Mouse (Mus musculus) left cerebral cortex, adult 2 months (tissue): ENCODE measurements around the gene Sh3tc1. TPM values are rescaled to one million over a fixed set of nuclear protein-coding genes. Genes with fewer than 3 reads are reported as not detected.

ENCODE experiments used
- DNase-seq, 2 experiments: peaks; one replicate each; pipeline ENCODE4 v3.0.0; 2021 to 2022; ENCODE audit warnings: low spot score in 2 of 2, mixed read lengths in 1 of 2; ENCODE audit errors: extremely low spot score in 1 of 2
- H3K27ac ChIP-seq: fragments of 200-600 bp; 2 replicates; pipeline ENCODE4 v1.8.1; 2022
- H3K4me3 ChIP-seq: fragments of 200-600 bp; 2 replicates; pipeline ENCODE4 v1.8.1; 2022
- CTCF ChIP-seq: fragments of 200-600 bp; IDR thresholded peaks from 2 replicates; pipeline ENCODE4 v1.8.1; 2022; ENCODE audit warnings: antibody characterized with exemption, mild to moderate bottlenecking, moderate library complexity
- intact Hi-C: fragments of 180-260 bp; cut with DNase I; formaldehyde crosslinking; loops from one replicate; pipeline ENCODE4 v1.15.1; 2025
- total RNA-seq, 2 experiments: library from RNA; stranded (reverse); gene quantifications; 2 replicates each; pipeline ENCODE4 v1.2.3; 2021

Sh3tc1 gene
- total RNA-seq, 2 experiments from 2014 or later: 2.4 to 4.3 TPM

DNA sequence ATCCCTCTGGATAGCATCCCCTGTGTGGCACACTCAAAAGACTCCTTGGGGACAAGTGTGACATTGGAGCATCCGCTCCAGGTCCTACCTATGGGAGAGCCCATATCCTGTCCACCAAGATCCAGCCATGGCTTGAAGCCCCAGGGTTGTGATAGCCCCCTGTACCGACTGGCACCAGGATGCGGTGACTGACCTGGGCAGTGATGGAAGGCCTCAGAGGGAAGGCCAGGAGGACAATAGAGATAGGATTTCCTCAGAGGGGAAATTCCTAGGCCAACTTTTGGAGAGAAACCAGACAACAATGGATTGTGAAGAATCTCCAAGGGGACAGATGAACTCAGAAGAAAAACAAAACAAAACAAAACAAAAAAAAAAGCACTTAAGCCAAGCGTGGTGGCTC is 8.8 kb downstream of the Sh3tc1 start:
- intact Hi-C loops: no loop called here
- no peak overlapping the region for H3K27ac ChIP-seq
- TF ChIP-seq CTCF: no peak
- no peak overlapping the region for H3K4me3 ChIP-seq
- no peak for DNase-seq

DNA sequence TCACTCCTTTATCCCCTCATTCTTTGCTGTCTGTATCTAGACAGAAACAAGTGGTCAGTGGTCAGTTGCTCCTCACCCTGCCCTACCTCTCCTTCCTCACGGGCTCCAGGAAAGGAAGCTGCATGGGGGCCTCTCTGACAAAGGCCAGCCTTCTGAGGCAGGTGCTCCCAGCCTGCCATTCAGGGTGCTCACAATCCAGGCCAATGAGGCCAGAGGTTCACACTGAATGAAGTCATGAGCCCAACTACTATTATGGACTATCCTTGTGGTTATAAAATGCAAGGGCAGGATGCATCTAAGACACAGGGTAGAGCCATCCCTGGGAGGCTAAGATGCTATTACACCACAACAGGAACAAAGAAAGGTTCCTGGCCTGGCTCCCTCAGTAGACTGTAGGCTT is 9.2 kb downstream of the Sh3tc1 start:
- DNase-seq: no peak
- Histone ChIP-seq H3K27ac (no peak overlapping the region), H3K4me3 (no peak overlapping the region)
- intact Hi-C loops: no loop called here
- no peak for TF ChIP-seq CTCF

DNA sequence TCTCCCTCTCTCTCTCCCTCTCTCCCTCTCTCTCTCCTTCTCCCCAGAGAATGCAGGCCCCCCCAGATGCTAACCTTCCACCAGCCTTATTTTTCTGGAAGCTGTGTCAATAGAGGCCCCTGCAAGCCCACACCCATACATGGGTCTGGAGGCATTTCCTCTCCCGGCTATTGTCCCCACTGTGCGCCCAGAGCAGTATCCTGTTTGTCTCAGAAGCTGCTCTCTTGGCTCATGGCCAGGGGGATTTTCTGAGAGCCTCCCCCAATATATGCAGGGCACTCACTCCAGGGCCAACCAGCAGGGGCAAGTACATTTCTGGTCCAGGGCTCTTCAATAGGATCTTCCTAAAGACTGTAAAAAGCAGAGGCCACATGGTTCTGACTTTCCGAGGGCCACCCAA is 9.9 kb downstream of the Sh3tc1 start:
- no peak overlapping the region for H3K4me3 ChIP-seq
- intact Hi-C loops: no loop called here
- DNase-seq: no peak
- peak overlapping the region; percentile 81; the same call in 1 of the 2 replicates for H3K27ac ChIP-seq
- TF ChIP-seq CTCF: no peak; the same call in 1 of the 2 replicates

DNA sequence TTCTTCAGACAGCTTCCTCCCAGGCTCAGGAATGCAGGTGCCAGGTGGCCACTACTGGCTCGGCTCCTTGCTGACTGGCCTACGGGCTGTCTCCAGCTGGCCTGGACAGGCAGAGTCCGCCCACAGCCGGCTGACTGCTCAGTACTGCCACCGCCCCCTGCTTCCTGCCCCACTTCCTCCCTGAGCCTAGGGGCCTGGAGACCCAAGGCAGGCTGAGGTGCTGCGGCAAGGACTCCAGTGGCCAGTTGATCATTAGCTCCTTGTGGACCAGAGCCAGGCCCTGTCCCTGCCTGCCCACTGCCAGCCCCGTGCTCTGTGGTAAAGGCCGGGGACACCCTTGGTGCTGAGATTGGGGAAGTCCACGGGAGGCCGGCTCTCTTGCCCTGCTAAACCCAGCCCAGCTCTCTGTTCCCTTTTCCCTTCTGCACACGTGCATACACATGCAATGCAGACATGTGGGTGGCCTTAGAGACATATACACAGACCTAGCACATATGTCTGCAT is 10.8 kb downstream of the Sh3tc1 start:
- Histone ChIP-seq H3K4me3 (peak overlapping the region; percentile 31), H3K27ac (peak overlapping the region; percentile 81)
- DNase-seq: peak; percentile 31 to 60
- TF ChIP-seq CTCF: no peak
- intact Hi-C loops: no loop called here

DNA sequence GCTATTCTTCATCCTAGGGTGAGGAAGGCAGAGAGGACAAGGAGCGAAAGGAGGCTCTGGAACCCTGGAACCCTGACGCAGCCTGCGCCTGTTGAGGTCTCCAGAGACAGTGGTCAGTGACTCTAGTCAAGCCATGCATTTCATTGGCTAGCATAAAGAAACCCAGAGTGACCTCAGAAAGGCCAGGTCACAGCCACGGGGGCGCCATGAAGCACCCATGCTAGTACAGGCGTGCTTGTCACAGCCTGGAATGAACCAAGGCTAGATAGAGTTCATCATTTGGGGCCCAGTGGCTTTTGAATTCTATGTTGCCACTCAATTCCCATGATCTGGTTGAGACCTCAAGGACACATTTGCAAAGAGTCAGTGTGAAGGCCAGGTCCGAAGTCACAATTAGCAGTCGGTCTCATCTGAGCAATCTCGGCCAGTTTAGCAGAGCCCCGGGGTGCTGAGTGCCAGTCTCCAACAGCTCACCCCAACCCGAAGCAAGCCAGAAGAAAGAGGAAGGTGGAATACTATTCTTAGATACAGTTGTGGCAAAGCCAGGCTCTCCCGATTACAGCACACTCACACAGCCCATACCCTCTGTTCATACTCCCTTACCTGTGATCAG is 11.3 kb downstream of the Sh3tc1 start:
- intact Hi-C loops: no loop called here
- DNase-seq: no peak
- Histone ChIP-seq H3K27ac (peak overlapping the region; percentile 81), H3K4me3 (peak overlapping the region; percentile 31)
- TF ChIP-seq CTCF: no peak

DNA sequence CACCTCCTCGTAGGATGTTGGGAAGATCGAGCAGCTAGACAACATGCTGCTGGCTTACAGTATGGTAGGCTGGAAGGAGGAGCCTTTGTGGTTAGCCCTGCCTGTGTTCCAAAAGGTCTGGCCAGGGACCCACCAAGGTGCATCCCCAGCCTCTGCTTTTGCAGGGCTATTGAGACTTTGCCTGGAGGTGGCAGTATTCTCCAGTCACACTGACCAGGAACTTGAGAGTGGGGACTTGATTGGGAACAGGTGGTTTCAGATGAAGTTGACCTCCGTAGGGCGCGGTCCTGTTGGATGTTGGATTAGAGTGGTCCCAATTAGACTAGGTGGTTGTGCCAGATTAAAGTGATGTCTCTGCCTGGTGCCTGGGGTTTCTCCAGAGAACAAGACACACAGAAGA is 12.3 kb downstream of the Sh3tc1 start:
- no peak for DNase-seq
- Histone ChIP-seq H3K4me3 (no peak overlapping the region), H3K27ac (no peak overlapping the region)
- TF ChIP-seq CTCF: peak; percentile 29
- intact Hi-C loops: no loop called here

DNA sequence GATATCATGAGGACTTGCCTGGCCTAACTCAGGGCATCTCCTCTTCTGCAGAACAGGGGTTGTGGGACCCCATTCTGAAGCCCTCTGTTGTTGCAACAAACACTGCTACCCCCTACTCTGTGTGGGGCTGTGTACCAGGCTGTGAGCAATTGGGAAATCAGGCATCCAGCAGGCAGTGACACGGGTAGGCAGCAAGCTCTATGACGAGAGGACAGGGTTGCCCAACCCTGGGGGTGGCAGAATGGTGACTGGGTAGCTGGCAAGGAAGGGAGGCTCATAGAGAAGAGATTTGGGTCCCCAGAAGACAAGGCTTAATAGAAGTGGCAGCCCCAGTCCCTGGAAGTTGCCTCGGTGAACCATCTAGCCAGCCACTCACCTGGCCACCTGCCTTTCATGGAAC is 13.9 kb downstream of the Sh3tc1 start:
- TF ChIP-seq CTCF: no peak
- H3K27ac ChIP-seq: no peak overlapping the region
- DNase-seq: no peak
- no peak overlapping the region for H3K4me3 ChIP-seq
- intact Hi-C loops: no loop called here

DNA sequence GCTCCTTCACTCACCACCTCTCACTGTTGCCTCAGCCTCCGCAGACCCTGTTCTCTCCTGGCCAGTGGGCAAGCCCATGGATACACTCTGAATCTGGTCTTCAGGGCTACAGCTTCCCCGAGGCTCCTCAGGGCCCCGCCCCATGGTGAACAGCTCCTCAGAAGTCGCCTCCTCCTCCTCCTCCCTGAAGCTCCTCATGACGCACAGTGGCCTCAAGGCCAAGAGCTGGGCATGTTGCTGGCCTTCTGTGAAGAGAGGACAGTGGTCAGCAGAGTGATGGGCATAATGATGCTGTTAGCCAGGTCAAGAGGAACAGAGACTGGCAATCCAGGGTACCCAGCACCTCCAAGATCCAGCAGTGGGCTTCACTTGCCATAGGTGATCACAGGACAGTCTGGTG is 15.9 kb downstream of the Sh3tc1 start:
- H3K4me3 ChIP-seq: no peak overlapping the region
- no peak for TF ChIP-seq CTCF
- no peak overlapping the region for H3K27ac ChIP-seq
- DNase-seq: no peak
- intact Hi-C loops: no loop called here

DNA sequence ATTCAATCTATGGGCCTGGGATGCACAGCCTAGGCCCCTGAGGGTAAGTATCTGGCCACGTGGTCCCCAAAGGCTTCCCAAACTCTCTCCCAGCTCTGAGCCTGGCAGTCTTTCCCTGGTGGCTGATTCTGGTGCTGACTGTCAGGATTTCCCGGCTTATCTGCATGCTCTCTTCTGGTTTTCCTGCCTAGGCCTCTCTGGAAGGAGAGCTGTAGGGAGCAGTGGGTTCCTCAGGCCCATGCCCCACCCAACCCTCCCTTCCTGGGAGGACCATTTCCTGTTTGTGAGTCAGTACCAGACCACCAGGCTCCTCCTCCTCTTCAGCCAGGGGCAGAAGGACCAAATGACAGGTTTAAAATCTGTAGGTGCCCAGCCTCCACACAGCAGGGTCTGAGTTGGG is 17.1 kb downstream of the Sh3tc1 start:
- no peak for DNase-seq
- Histone ChIP-seq H3K4me3 (no peak overlapping the region), H3K27ac (no peak overlapping the region)
- no peak; the same call in 1 of the 2 replicates for TF ChIP-seq CTCF
- intact Hi-C loops: no loop called here

DNA sequence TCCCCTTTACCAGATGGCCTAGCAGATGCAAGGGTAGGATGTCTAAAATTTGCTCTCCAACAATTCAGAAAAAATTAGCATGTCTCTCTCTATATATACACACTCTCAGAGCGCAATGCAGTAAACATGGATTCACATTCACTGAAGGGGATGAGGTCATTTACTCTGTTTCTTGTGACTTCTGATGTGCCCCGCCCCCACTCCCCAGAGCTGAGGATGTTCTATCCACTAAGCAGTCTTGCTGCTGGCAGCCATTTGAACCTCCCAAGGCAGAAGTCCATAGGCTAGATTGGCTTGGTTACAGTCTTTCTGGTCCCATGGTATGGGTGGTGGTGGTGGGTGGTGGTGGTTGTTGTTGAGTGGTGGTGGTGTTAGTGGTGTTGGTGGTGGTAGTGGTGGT is 17.9 kb downstream of the Sh3tc1 start:
- no peak for DNase-seq
- TF ChIP-seq CTCF: no peak
- H3K4me3 ChIP-seq: no peak overlapping the region
- intact Hi-C loops: no loop called here
- H3K27ac ChIP-seq: no peak overlapping the region

DNA sequence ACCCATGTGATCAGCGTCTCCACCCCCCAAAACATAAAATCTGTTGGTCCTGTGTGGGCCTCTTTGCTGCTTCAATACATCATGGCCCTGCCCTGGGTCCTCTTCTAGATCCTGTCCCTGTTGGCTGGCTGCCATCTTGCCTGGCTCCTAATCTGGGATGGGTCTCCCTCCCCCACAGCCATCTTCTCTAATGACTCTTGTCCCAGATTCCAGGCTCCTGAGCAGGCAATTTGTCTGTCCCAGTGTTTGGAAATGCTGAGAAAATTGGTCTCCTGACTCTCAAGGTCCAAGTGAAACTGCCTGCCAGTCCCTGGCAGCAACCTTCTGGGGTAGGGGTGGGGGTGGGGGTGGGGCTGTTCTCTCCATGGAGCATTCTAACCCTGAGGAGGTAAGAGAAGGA is 19.9 kb downstream of the Sh3tc1 start:
- intact Hi-C loops: no loop called here
- DNase-seq: no peak
- no peak for TF ChIP-seq CTCF

DNA sequence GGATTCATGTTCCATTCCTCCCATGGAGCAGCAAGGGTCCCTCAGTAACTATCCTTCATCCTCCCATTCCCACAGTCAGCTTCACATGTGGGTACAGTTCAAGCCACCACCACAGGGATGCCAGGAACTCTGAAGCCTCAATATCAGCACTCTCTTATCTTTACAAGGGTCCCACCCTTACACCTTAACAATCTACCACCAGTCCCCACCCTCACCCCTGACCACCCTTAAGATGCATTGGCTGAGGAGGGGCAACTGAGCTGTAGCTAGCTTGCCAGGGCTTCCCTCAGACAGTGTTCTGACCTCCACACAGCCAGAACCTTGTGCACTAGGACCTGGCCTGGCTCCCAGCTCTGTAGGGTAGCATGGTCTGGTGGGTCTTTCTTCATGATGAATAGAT is 20.4 kb downstream of the Sh3tc1 start:
- Histone ChIP-seq H3K4me3 (no peak overlapping the region), H3K27ac (no peak overlapping the region)
- intact Hi-C loops: no loop called here
- no peak for TF ChIP-seq CTCF
- DNase-seq: no peak

More for the DNA sequence above, 19.9 kb downstream of the Sh3tc1 start:
- no peak overlapping the region for H3K4me3 ChIP-seq
- no peak overlapping the region for H3K27ac ChIP-seq

DNA sequence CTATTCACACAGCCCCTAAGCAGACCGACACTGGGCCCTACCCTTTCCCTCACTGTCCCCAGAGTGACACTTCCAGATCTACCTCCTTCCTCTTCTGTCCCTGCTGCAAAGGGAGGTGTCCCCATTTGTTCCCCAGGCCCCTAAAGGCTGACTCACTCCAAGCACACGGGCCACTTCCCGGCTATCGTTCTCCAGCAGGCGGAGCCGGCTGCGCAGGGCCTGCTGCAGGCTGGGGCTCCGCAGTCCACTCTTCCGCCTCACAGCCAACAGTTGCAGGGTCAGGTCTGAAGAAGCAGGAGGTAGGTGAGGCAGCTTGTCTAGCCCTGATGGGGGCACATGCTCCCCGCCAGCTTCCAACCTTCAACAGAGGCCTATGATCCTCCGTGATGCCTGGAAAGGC is 21.0 kb downstream of the Sh3tc1 start:
- no peak overlapping the region for H3K27ac ChIP-seq
- intact Hi-C loops: no loop called here
- no peak for DNase-seq
- TF ChIP-seq CTCF: no peak
- no peak overlapping the region for H3K4me3 ChIP-seq

DNA sequence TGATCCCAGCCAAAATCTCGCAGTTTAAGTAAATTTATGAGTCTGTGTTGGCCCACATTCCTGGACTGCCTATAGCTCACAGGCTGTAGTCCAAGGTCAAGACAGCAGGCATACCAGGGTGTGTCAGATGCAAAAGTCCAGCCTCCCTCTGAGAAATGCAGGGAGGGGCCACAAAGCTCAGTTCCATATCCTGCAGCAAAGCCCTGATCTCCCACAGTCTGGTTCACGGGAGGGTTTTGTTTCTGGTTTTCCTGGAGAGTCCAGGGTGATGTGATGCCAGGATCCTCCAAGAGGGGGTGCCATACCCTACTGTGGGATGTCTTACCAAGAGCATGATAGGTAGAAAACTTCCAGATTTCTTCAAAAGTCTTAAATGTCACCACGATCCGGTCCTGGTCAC is 21.8 kb downstream of the Sh3tc1 start:
- DNase-seq: peak; percentile 30 to 62
- no peak overlapping the region for H3K27ac ChIP-seq
- intact Hi-C loops: no loop called here
- no peak overlapping the region for H3K4me3 ChIP-seq
- TF ChIP-seq CTCF: peak; percentile 76
